Mouse (Mus musculus) CH12.LX (cell line): Measurements from ENCODE around the gene Kcnn1. TPM values are rescaled to one million over a fixed set of nuclear protein-coding genes. Genes with fewer than 3 reads are reported as not detected.

ENCODE experiments used
- DNase-seq: peaks from one replicate; pipeline ENCODE4 v3.0.0-alpha.2; 2013; ENCODE audit errors: extremely low read depth
- H3K27ac ChIP-seq: 2 replicates; pipeline ENCODE4 v1.5.1; 2012; ENCODE audit warnings: low read depth, mild to moderate bottlenecking, control low read depth, moderate library complexity; ENCODE audit not compliant: insufficient read depth
- H3K27me3 ChIP-seq: replicated peaks from 2 replicates; pipeline ENCODE3; 2012; ENCODE audit warnings: inconsistent platforms
- H3K36me3 ChIP-seq, 2 experiments: replicated peaks in 1 of 2; 2 replicates each; pipeline versions ENCODE3 to v1.6.1; 2012; ENCODE audit warnings: inconsistent platforms in 1 of 2, low read length in 1 of 2, mild to moderate bottlenecking in 1 of 2, mixed read lengths in 1 of 2, moderate library complexity in 1 of 2; ENCODE audit not compliant: control insufficient read depth in 1 of 2, insufficient read depth in 1 of 2
- H3K4me1 ChIP-seq, 2 experiments: 2 replicates each; pipeline ENCODE4 v1.6.1; 2012; ENCODE audit warnings: inconsistent platforms in 1 of 2, moderate library complexity in 1 of 2; ENCODE audit not compliant: insufficient read depth in 2 of 2, control insufficient read depth in 1 of 2
- H3K4me2 ChIP-seq: 2 replicates; pipeline ENCODE4 v1.6.1; 2012; ENCODE audit warnings: low read depth, mild to moderate bottlenecking, control low read depth; ENCODE audit not compliant: poor library complexity, insufficient read depth, severe bottlenecking
- H3K4me3 ChIP-seq, 3 experiments: fragments of 150-350 bp in 1 of 3; sonication (generic) in 1 of 3; replicated peaks in 1 of 3; 2 replicates each; pipeline versions ENCODE3 to v1.5.1; 2011 to 2012; ENCODE audit warnings: low read depth in 2 of 3, low read length in 2 of 3, mild to moderate bottlenecking in 2 of 3, moderate library complexity in 2 of 3, control low read depth in 1 of 3, improper control_type of control experiment in 1 of 3, inconsistent platforms in 1 of 3, mixed read lengths in 1 of 3; ENCODE audit not compliant: poor library complexity in 1 of 3
- H3K79me2 ChIP-seq: replicated peaks from 2 replicates; pipeline ENCODE4 v1.6.1; 2012; ENCODE audit warnings: mild to moderate bottlenecking, moderate library complexity; ENCODE audit not compliant: control insufficient read depth, poor library complexity, insufficient read depth, severe bottlenecking; ENCODE audit errors: extremely low read depth
- H3K9ac ChIP-seq: 2 replicates; pipeline ENCODE4 v1.6.1; 2012; ENCODE audit warnings: low read depth, mild to moderate bottlenecking, control low read depth, moderate library complexity; ENCODE audit not compliant: insufficient read depth
- H3K9me3 ChIP-seq: replicated peaks from 2 replicates; pipeline ENCODE3; 2012; ENCODE audit warnings: low read length, inconsistent platforms, mixed read lengths
- BHLHE40 ChIP-seq: IDR thresholded peaks from 2 replicates; pipeline ENCODE4 v1.6.1; 2011; ENCODE audit warnings: mild to moderate bottlenecking, low read depth, low read length, improper control_type of control experiment
- CHD2 ChIP-seq: IDR thresholded peaks from 2 replicates; pipeline ENCODE4 v1.6.1; 2011; ENCODE audit warnings: low read length, improper control_type of control experiment
- CTCF ChIP-seq, 2 experiments: IDR thresholded peaks in 1 of 2; conservative IDR thresholded peaks in 1 of 2; 2 replicates each; pipeline ENCODE4 v1.5.1; 2011 to 2012; ENCODE audit warnings: low read depth in 2 of 2, low read length in 2 of 2, improper control_type of control experiment in 1 of 2, inconsistent platforms in 1 of 2, mild to moderate bottlenecking in 1 of 2, moderate library complexity in 1 of 2
- E2F4 ChIP-seq: IDR thresholded peaks from 2 replicates; pipeline ENCODE4 v1.6.1; 2011; ENCODE audit warnings: low read depth, low read length, improper control_type of control experiment; ENCODE audit not compliant: insufficient replicate concordance
- ELF1 ChIP-seq: IDR thresholded peaks from 2 replicates; pipeline ENCODE4 v1.6.1; 2014; ENCODE audit warnings: low read depth, mild to moderate bottlenecking, inconsistent platforms, low read length, improper control_type of control experiment
- EP300 ChIP-seq: IDR thresholded peaks from 2 replicates; pipeline ENCODE4 v1.6.1; 2011; ENCODE audit warnings: low read length, improper control_type of control experiment
- GABPA ChIP-seq: IDR thresholded peaks from 2 replicates; pipeline ENCODE4 v1.6.1; 2012; ENCODE audit warnings: low read depth, low read length, improper control_type of control experiment, inconsistent platforms; ENCODE audit not compliant: insufficient replicate concordance
- IRF4 ChIP-seq: IDR thresholded peaks from 2 replicates; pipeline ENCODE4 v1.6.1; 2014; ENCODE audit warnings: low read depth, mild to moderate bottlenecking, inconsistent platforms, low read length, improper control_type of control experiment
- JUN ChIP-seq: IDR thresholded peaks from 2 replicates; pipeline ENCODE4 v1.6.1; 2011; ENCODE audit warnings: low read depth, mild to moderate bottlenecking, low read length, improper control_type of control experiment, moderate library complexity; ENCODE audit not compliant: insufficient read depth
- JUND ChIP-seq: conservative IDR thresholded peaks from 2 replicates; pipeline ENCODE4 v1.6.1; 2011; ENCODE audit warnings: low read depth, low read length, improper control_type of control experiment
- KAT2A ChIP-seq: IDR thresholded peaks from 2 replicates; pipeline ENCODE4 v1.6.1; 2012; ENCODE audit warnings: low read length, improper control_type of control experiment, inconsistent platforms; ENCODE audit not compliant: insufficient replicate concordance
- MAFK ChIP-seq: IDR thresholded peaks from 2 replicates; pipeline ENCODE4 v1.6.1; 2011; ENCODE audit warnings: low read length, improper control_type of control experiment; ENCODE audit not compliant: insufficient replicate concordance
- MAX ChIP-seq: IDR thresholded peaks from 2 replicates; pipeline ENCODE4 v1.6.1; 2011; ENCODE audit warnings: low read length, improper control_type of control experiment
- MAZ ChIP-seq: IDR thresholded peaks from 2 replicates; pipeline ENCODE4 v1.6.1; 2012; ENCODE audit warnings: low read depth, mild to moderate bottlenecking, inconsistent platforms, low read length, improper control_type of control experiment, moderate library complexity
- MEF2A ChIP-seq: IDR thresholded peaks from 2 replicates; pipeline ENCODE4 v1.6.1; 2014; ENCODE audit warnings: low read depth, mild to moderate bottlenecking, inconsistent platforms, low read length, improper control_type of control experiment, borderline replicate concordance
- MXI1 ChIP-seq: IDR thresholded peaks from 2 replicates; pipeline ENCODE4 v1.6.1; 2011; ENCODE audit warnings: mild to moderate bottlenecking, low read depth, low read length, improper control_type of control experiment
- NRF1 ChIP-seq: IDR thresholded peaks from 2 replicates; pipeline ENCODE4 v1.6.1; 2014; ENCODE audit warnings: low read depth, mild to moderate bottlenecking, inconsistent platforms, low read length, improper control_type of control experiment, moderate library complexity
- PAX5 ChIP-seq: IDR thresholded peaks from 2 replicates; pipeline ENCODE4 v1.6.1; 2012; ENCODE audit warnings: low read length, inconsistent platforms, mixed read lengths
- POLR2A ChIP-seq: IDR thresholded peaks from 2 replicates; pipeline ENCODE4 v1.6.1; 2011; ENCODE audit warnings: low read depth, mild to moderate bottlenecking, improper control_type of control experiment, low read length
- POLR2AphosphoS2 ChIP-seq: IDR thresholded peaks from 2 replicates; pipeline ENCODE4 v1.6.1; 2011; ENCODE audit warnings: low read depth, low read length, improper control_type of control experiment
- RAD21 ChIP-seq: IDR thresholded peaks from 2 replicates; pipeline ENCODE4 v1.6.1; 2011; ENCODE audit warnings: low read depth, mild to moderate bottlenecking, low read length, improper control_type of control experiment, moderate library complexity
- SIN3A ChIP-seq: IDR thresholded peaks from 2 replicates; pipeline ENCODE4 v1.6.1; 2012; ENCODE audit warnings: low read length, improper control_type of control experiment, inconsistent platforms
- SMC3 ChIP-seq: IDR thresholded peaks from 2 replicates; pipeline ENCODE4 v1.6.1; 2011; ENCODE audit warnings: low read depth, low read length, improper control_type of control experiment
- TBP ChIP-seq: conservative IDR thresholded peaks from 2 replicates; pipeline ENCODE4 v1.6.1; 2011; ENCODE audit warnings: low read depth, low read length, improper control_type of control experiment
- TCF12 ChIP-seq: IDR thresholded peaks from 2 replicates; pipeline ENCODE4 v1.6.1; 2014; ENCODE audit warnings: low read depth, mild to moderate bottlenecking, inconsistent platforms, low read length, improper control_type of control experiment
- UBTF ChIP-seq: IDR thresholded peaks from 2 replicates; pipeline ENCODE4 v1.6.1; 2012; ENCODE audit warnings: low read depth, mild to moderate bottlenecking, inconsistent platforms, low read length, improper control_type of control experiment, moderate library complexity
- USF1 ChIP-seq: IDR thresholded peaks from 2 replicates; pipeline ENCODE4 v1.6.1; 2014; ENCODE audit warnings: low read depth, mild to moderate bottlenecking, inconsistent platforms, low read length, improper control_type of control experiment
- USF2 ChIP-seq: conservative IDR thresholded peaks from 2 replicates; pipeline ENCODE4 v1.6.1; 2011; ENCODE audit warnings: low read depth, low read length, improper control_type of control experiment
- ZC3H11A ChIP-seq: IDR thresholded peaks from 2 replicates; pipeline ENCODE4 v1.6.1; 2012; ENCODE audit warnings: low read depth, mild to moderate bottlenecking, inconsistent platforms, low read length, improper control_type of control experiment
- ZMIZ1 ChIP-seq: IDR thresholded peaks from 2 replicates; pipeline ENCODE4 v1.6.1; 2012; ENCODE audit warnings: low read depth, mild to moderate bottlenecking, inconsistent platforms, low read length, improper control_type of control experiment
- dilution Hi-C: fragments of 300-500 bp; cut with MboI; formaldehyde crosslinking; loops from 2 replicates; pipeline ENCODE4 v1.14.3; 2020; ENCODE audit warnings: low sequenced_read_pairs; ENCODE audit not compliant: extremely low pct_unique_long_range_greater_than_20kb, extremely low pct_ligation_motif_present
- in situ Hi-C: fragments of 300-500 bp; cut with MboI; formaldehyde crosslinking; loops from 3 replicates; pipeline ENCODE4 v1.14.3; 2019; ENCODE audit warnings: low sequenced_read_pairs, low pct_ligation_motif_present, low pct_unique_long_range_greater_than_20kb, mixed read lengths
- polyA plus RNA-seq: library from polyadenylated mRNA; unstranded; fragments of >175 nt; gene quantifications from 2 replicates; pipeline ENCODE4 v1.2.1, GENCODE M21; 2012; ENCODE audit warnings: low read depth; ENCODE audit not compliant: insufficient read length
- total RNA-seq, 2 experiments: library from RNA; depleted of rRNA; stranded (reverse); fragments of 300-350 nt in 1 of 2; fragments of >200 nt in 1 of 2; gene quantifications; 2 replicates each; pipeline ENCODE4 v1.2.3; 2012 to 2014

Kcnn1 gene
- total and polyA plus RNA-seq, 3 experiments = 0.21 TPM; not detected in 2

DNA sequence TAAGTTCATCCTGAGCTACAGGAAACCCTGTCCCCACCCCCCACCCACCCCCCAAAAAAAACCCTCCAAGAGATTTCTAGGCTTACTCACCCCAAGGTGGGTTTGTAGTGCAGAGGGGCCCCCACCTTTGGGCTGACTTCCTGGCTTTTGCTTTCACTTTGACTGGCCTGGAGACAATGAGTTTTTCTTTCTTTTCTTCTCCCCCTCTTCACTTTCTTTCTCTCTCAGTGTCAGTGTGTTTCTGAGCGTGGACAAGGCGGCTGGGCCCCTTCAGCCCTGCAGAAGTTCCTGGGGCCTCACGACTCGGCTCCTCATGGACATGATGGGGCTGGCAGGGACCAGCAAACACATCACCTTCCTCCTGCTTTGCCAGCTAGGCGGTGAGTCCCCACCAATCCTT lies 54.8 kb downstream of the Kcnn1 start, which contains the start of gene Il12rb1 (continued):
- no peak for TF ChIP-seq RAD21
- peak; percentile 47; the same call in 1 of the 2 replicates for TF ChIP-seq MEF2A
- TF ChIP-seq POLR2A = peak; percentile 57
- TF ChIP-seq BHLHE40 = peak; percentile 54
- TF ChIP-seq SIN3A = peak; percentile 57; the same call in 1 of the 2 replicates
- no peak for TF ChIP-seq POLR2AphosphoS2
- TF ChIP-seq TCF12 = peak; percentile 54; the same call in 1 of the 2 replicates
- TF ChIP-seq ZMIZ1 = no peak
- TF ChIP-seq CTCF (conservative IDR thresholded peaks at IDR 0.05 in 1 of 2, IDR thresholded peaks at IDR 0.05 in 1 of 2; ENCODE audit: low read depth in 2 of 2, low read length in 2 of 2) = no peak
- no peak for TF ChIP-seq MXI1
- TF ChIP-seq USF2 = no peak
- no peak for TF ChIP-seq E2F4
- TF ChIP-seq SMC3 = no peak
- TF ChIP-seq MAZ = peak; percentile 91
- no peak; the same call in 1 of the 2 replicates for TF ChIP-seq CHD2
- no peak for TF ChIP-seq NRF1
- TF ChIP-seq ZC3H11A = no peak
- peak; percentile 97 for TF ChIP-seq IRF4
- no peak for TF ChIP-seq USF1

DNA sequence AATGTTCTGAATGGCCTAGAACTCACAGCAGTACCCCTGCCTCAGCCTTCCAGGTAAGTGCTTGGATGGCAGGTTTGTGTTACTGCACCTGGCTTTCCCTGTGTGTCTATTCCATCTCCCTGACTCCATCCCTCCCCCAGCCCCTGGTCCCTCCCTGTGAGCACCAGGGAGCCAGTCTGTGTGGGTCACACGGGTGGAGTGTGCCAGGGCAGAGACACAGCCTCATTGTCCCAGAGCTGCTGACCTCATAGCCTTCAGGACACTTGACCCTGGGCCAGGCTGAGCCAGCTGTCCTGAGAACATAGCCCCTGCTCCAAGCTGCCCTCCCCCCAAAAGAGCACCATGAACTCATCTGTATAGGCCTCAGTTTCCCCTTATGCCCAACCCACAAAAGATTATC lies 55.8 kb downstream of the Kcnn1 start:
- no peaks in the 10 kb centered on the region for H3K9me3 ChIP-seq
- peak overlapping the region; percentile 87 for H3K27ac ChIP-seq
- no peak for DNase-seq
- peaks cover 30 to 75% of the 10 kb centered on the region in 2 experiments for H3K4me1 ChIP-seq
- dilution Hi-C loops (no loop called here), in situ Hi-C loops (no loop called here)
- TF ChIP-seq UBTF (no peak), CHD2 (no peak), ELF1 (no peak), MAX (no peak), EP300 (no peak), MXI1 (no peak), JUN (no peak), TCF12 (no peak), JUND (no peak), IRF4 (no peak), PAX5 (no peak), GABPA (no peak), MAFK (no peak), TBP (no peak), KAT2A (no peak), BHLHE40 (no peak), SMC3 (no peak), E2F4 (no peak), MAZ (no peak)
- TF ChIP-seq, all 38 proteins: peak for 0
- peak overlapping the region in 1 of 3 experiments; percentile 19 for H3K4me3 ChIP-seq
- H3K36me3 ChIP-seq = peaks cover 10 to 20% of the 10 kb centered on the region in 2 experiments
- no peak overlapping the region for H3K9ac ChIP-seq
- H3K4me2 ChIP-seq = no peak overlapping the region
- H3K27me3 ChIP-seq = peaks cover 1% of the 10 kb centered on the region
- H3K79me2 ChIP-seq = peaks cover 7% of the 10 kb centered on the region; the same call in 1 of the 2 replicates
